Mouse (Mus musculus): ENCODE results near the gene Hibadh. TPM values are rescaled to one million over a fixed set of nuclear protein-coding genes. Genes with fewer than 3 reads are reported as not detected.

Hibadh gene
- total and polyA plus RNA-seq, 2 experiments from 2014 or later = 29.0 to 50.9 TPM

GRCm38 (mm10) chr6:52623741-52624140 is 16.4 kb downstream of the Hibadh start:
- H3K9me3 ChIP-seq (ENCODE audit: low read length) = no peaks in the 10 kb centered on the region
- H3K36me3 ChIP-seq (ENCODE audit: insufficient read depth) = peaks cover 13% of the 10 kb centered on the region; the same call in 1 of the 2 replicates
- no peak overlapping the region for H3K27ac ChIP-seq (ENCODE audit: low read depth, low read length)
- WGBS = 58% methylated on average over 3 of the region's 3 CpGs
- no peak overlapping the region for H3K4me3 ChIP-seq (ENCODE audit: low read depth, low read length)
- DNase-seq = no peak
- no peaks in the 10 kb centered on the region for H3K4me1 ChIP-seq (ENCODE audit: insufficient read depth)
- no peak overlapping the region for H3K4me2 ChIP-seq (ENCODE audit: low read depth)
- no peak overlapping the region for H3K9ac ChIP-seq
- no peak for TF ChIP-seq CTCF (IDR thresholded peaks at IDR 0.05; ENCODE audit: low read depth)
- ATAC-seq = no peak
- no peaks in the 10 kb centered on the region for H3K27me3 ChIP-seq (ENCODE audit: insufficient read depth, low read length)

- TF ChIP-seq CTCF (IDR thresholded peaks at IDR 0.05; ENCODE audit: low read depth) = no peak
- WGBS = 76% methylated on average over 11 of the region's 11 CpGs
- DNase-seq = no peak
- peaks cover 13% of the 10 kb centered on the region; the same call in 1 of the 2 replicates for H3K36me3 ChIP-seq (ENCODE audit: insufficient read depth)
- no peak overlapping the region for H3K4me2 ChIP-seq (ENCODE audit: low read depth)
- no peak overlapping the region for H3K27ac ChIP-seq (ENCODE audit: low read depth, low read length)
- H3K4me1 ChIP-seq (ENCODE audit: insufficient read depth) = no peaks in the 10 kb centered on the region
- no peak overlapping the region for H3K4me3 ChIP-seq (ENCODE audit: low read depth, low read length)
- no peaks in the 10 kb centered on the region for H3K27me3 ChIP-seq (ENCODE audit: insufficient read depth, low read length)
- no peak overlapping the region for H3K9ac ChIP-seq
- no peak for ATAC-seq
- H3K9me3 ChIP-seq (ENCODE audit: low read length) = no peaks in the 10 kb centered on the region
These were observed 18.3 kb downstream of the Hibadh start for GRCm38 (mm10) chr6:52621731-52622480.

DNA sequence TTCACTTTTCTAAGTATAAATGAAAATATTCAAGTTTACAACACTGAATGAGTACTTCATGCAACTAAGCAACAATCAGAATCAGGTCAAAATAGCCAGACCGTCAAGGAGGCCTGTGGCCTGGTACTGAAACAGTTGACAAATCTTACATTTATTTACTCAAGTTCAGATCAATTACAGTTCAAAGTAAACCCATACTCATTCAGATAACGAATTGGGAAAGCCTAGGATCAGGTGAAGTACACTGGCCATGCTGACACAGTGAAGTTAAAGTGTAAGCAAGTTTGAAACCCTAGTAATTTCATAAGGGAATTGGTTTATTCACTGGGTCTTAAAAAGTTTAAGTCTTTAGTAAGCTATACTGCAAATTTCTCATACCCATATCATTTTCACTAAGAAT is 20.1 kb downstream of the Hibadh start:
- no peak for DNase-seq
- WGBS = 84% methylated on average over 2 of the region's 2 CpGs
- Histone ChIP-seq H3K9ac (no peak overlapping the region), H3K4me3 (ENCODE audit: low read depth, low read length) (no peak overlapping the region), H3K4me1 (ENCODE audit: insufficient read depth) (no peaks in the 10 kb centered on the region), H3K27me3 (ENCODE audit: insufficient read depth, low read length) (no peaks in the 10 kb centered on the region), H3K4me2 (ENCODE audit: low read depth) (no peak overlapping the region), H3K36me3 (ENCODE audit: insufficient read depth) (peaks cover 13% of the 10 kb centered on the region; the same call in 1 of the 2 replicates), H3K9me3 (ENCODE audit: low read length) (no peaks in the 10 kb centered on the region), H3K27ac (ENCODE audit: low read depth, low read length) (no peak overlapping the region)
- ATAC-seq = no peak
- no peak for TF ChIP-seq CTCF (IDR thresholded peaks at IDR 0.05; ENCODE audit: low read depth)

DNA sequence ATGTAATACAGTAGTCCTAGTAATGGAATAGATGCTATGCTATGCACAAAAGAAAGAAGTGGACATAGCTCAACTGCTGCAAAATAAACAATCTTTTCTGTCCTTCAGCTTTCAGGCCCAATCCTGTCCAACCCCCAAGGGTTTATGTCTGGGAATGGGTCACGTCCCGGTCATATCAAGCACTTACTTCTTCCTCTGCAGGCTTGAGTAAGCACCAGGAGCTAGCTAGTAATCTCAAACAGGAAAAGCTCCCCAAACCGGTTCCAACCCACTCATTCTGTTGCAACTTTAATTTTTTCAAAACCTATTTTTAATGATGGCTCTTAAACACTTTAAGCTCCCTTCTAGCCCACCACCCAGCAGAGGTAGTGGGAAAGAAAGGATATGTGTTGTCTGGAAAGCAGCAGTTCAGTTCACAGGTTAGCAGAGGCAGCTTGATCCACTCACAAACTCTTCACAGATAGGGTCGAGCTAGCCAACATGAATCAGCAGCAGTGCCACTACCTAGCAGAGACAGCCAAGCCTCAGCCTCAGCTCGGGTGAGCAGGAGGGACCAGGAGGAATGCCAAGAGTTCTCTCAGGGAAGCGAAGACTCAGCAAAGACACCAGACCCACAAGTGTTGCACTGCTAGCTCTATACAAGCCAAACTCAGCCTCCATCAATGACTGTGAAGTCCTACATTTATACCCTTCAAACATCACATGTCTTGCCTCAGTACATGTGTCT is 30.4 kb downstream of the Hibadh start:
- H3K27ac ChIP-seq (ENCODE audit: low read depth, low read length) = no peak overlapping the region
- 83% methylated on average over 6 of the region's 6 CpGs for WGBS
- no peak for TF ChIP-seq CTCF (IDR thresholded peaks at IDR 0.05; ENCODE audit: low read depth)

DNA sequence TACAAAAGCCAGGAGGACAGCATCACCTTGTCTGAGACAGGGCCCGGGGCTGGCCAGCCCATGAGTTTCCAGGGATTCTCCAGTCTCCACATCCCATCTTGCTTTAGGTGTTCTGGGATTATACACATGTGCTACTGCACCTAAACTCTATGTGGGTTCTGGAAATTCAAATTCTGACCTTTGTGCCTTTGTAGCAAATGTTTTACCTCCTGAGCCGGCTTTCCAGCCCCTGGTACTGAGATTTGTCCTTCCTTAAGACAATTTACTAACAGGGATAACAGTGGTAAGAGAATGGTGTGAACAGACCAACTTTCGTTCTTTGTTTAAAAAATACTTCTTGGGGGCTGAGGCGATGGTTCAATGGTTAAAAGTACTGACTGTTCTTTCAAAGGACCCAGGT is 32.1 kb downstream of the Hibadh start:
- no peak overlapping the region for H3K4me2 ChIP-seq (ENCODE audit: low read depth)

More for the DNA sequence above, 30.4 kb downstream of the Hibadh start:
- Histone ChIP-seq H3K36me3 (ENCODE audit: insufficient read depth) (no peaks in the 10 kb centered on the region), H3K4me1 (ENCODE audit: insufficient read depth) (no peaks in the 10 kb centered on the region), H3K9ac (no peak overlapping the region), H3K9me3 (ENCODE audit: low read length) (no peaks in the 10 kb centered on the region), H3K27me3 (ENCODE audit: insufficient read depth, low read length) (no peaks in the 10 kb centered on the region), H3K4me2 (ENCODE audit: low read depth) (no peak overlapping the region), H3K4me3 (ENCODE audit: low read depth, low read length) (no peak overlapping the region)
- ATAC-seq = no peak
- DNase-seq = no peak

GRCm38 (mm10) chr6:52606746-52607347 is 33.3 kb downstream of the Hibadh start:
- Histone ChIP-seq H3K4me1 (ENCODE audit: insufficient read depth) (no peaks in the 10 kb centered on the region), H3K36me3 (ENCODE audit: insufficient read depth) (no peaks in the 10 kb centered on the region; the same call in 1 of the 2 replicates), H3K27me3 (ENCODE audit: insufficient read depth, low read length) (no peaks in the 10 kb centered on the region; the same call in 1 of the 2 replicates), H3K9ac (no peak overlapping the region), H3K4me2 (ENCODE audit: low read depth) (no peak overlapping the region), H3K9me3 (ENCODE audit: low read length) (no peaks in the 10 kb centered on the region), H3K4me3 (ENCODE audit: low read depth, low read length) (no peak overlapping the region), H3K27ac (ENCODE audit: low read depth, low read length) (no peak overlapping the region)
- no peak for TF ChIP-seq CTCF (IDR thresholded peaks at IDR 0.05; ENCODE audit: low read depth)
- 75% methylated on average over 7 of the region's 7 CpGs for WGBS
- DNase-seq (no peak), ATAC-seq (no peak)

More for the DNA sequence above, 32.1 kb downstream of the Hibadh start:
- ATAC-seq = no peak
- Histone ChIP-seq H3K36me3 (ENCODE audit: insufficient read depth) (no peaks in the 10 kb centered on the region; the same call in 1 of the 2 replicates), H3K9me3 (ENCODE audit: low read length) (no peaks in the 10 kb centered on the region), H3K4me1 (ENCODE audit: insufficient read depth) (no peaks in the 10 kb centered on the region), H3K27ac (ENCODE audit: low read depth, low read length) (no peak overlapping the region), H3K27me3 (ENCODE audit: insufficient read depth, low read length) (no peaks in the 10 kb centered on the region), H3K9ac (no peak overlapping the region), H3K4me3 (ENCODE audit: low read depth, low read length) (no peak overlapping the region)
- DNase-seq = no peak
- WGBS = 95% methylated on average over 4 of the region's 4 CpGs
- no peak for TF ChIP-seq CTCF (IDR thresholded peaks at IDR 0.05; ENCODE audit: low read depth)
